Mouse (Mus musculus): ENCODE measurements around the gene Sdccag8.

Gene Sdccag8

GRCm38 (mm10) chr1:177046963-177047362 lies 232.5 kb downstream of the Sdccag8 start:
- DNase-seq (ENCODE audit: low read depth, low spot score): no peak

- no peak for DNase-seq (ENCODE audit: low read depth, low spot score)
These were observed 234.3 kb downstream of the Sdccag8 start for GRCm38 (mm10) chr1:177048773-177049172.

- DNase-seq (ENCODE audit: low read depth, low spot score): no peak
These were observed 237.0 kb downstream of the Sdccag8 start for GRCm38 (mm10) chr1:177051366-177051963.

GRCm38 (mm10) chr1:177054891-177055290 lies 240.4 kb downstream of the Sdccag8 start:
- no peak for DNase-seq (ENCODE audit: low read depth, low spot score)

- no peak for DNase-seq (ENCODE audit: low read depth, low spot score)
These were observed 247.3 kb downstream of the Sdccag8 start for GRCm38 (mm10) chr1:177061761-177062160.

- DNase-seq (ENCODE audit: low read depth, low spot score): no peak
These were observed 251.3 kb downstream of the Sdccag8 start for GRCm38 (mm10) chr1:177065732-177066131.

GRCm38 (mm10) chr1:177067123-177067646 lies 252.7 kb downstream of the Sdccag8 start:
- no peak for DNase-seq (ENCODE audit: low read depth, low spot score)

GRCm38 (mm10) chr1:177069161-177069560 lies 254.7 kb downstream of the Sdccag8 start:
- DNase-seq (ENCODE audit: low read depth, low spot score): no peak
